Mouse (Mus musculus) embryonic facial prominence, embryonic 14.5 days (tissue): ENCODE results near the gene Lhfp. TPM values are rescaled to one million over a fixed set of nuclear protein-coding genes. Genes with fewer than 3 reads are reported as not detected.

Experiments used
- ATAC-seq: fragments of 200-750 bp; cut with Nextera tagmentation; 2 replicates; pipeline ENCODE4 v1.8.0; 2017; ENCODE audit warnings: low read depth, moderate number of reproducible peaks, moderate TSS enrichment
- DNase-seq: peaks from one replicate; pipeline ENCODE4 v3.0.0-alpha.2; 2015; ENCODE audit warnings: low spot score
- H3K27ac ChIP-seq: fragments of 300-500 bp; sonication (generic); replicated peaks from 2 replicates; pipeline ENCODE4 v1.5.1; 2014; ENCODE audit warnings: low read depth, mild to moderate bottlenecking, low read length, moderate library complexity
- H3K27me3 ChIP-seq: fragments of 300-500 bp; sonication (generic); replicated peaks from 2 replicates; pipeline ENCODE4 v1.6.1; 2014; ENCODE audit warnings: low read length; ENCODE audit not compliant: control insufficient read depth, insufficient read depth
- H3K36me3 ChIP-seq: fragments of 300-500 bp; sonication (generic); 2 replicates; pipeline ENCODE4 v1.6.1; 2014; ENCODE audit warnings: low read length, mixed read lengths; ENCODE audit not compliant: control insufficient read depth, insufficient read depth
- H3K4me1 ChIP-seq: fragments of 300-500 bp; sonication (generic); 2 replicates; pipeline ENCODE4 v1.6.1; 2014; ENCODE audit warnings: antibody characterized with exemption, low read length; ENCODE audit not compliant: control insufficient read depth, insufficient read depth
- H3K4me2 ChIP-seq: fragments of 300-500 bp; sonication (generic); 2 replicates; pipeline ENCODE4 v1.6.1; 2014; ENCODE audit warnings: low read depth, mild to moderate bottlenecking, low read length, moderate library complexity, mixed read lengths
- H3K4me3 ChIP-seq: fragments of 300-500 bp; sonication (generic); 2 replicates; pipeline ENCODE4 v1.5.1; 2014; ENCODE audit warnings: low read depth, mild to moderate bottlenecking, low read length
- H3K9ac ChIP-seq: fragments of 300-500 bp; sonication (generic); 2 replicates; pipeline ENCODE4 v1.6.1; 2014; ENCODE audit warnings: low read depth, mild to moderate bottlenecking, low read length, moderate library complexity, mixed read lengths
- H3K9me3 ChIP-seq: fragments of 300-500 bp; sonication (generic); 2 replicates; pipeline ENCODE4 v1.6.1; 2016; ENCODE audit warnings: low read length; ENCODE audit not compliant: control insufficient read depth
- WGBS: fragments of 180-500 bp; shearing (Covaris S2); extraction: QIAGEN DNeasy Blood & Tissue Kit; methylation state at CpG from one replicate; pipeline ENCODE4 v1.1.7; 2014; 5-methylcytosine and 5-hydroxymethylcytosine counted together
- polyA plus RNA-seq: library from polyadenylated mRNA; unstranded; fragments of >200 nt; fragmentation: Nextera tagmentation; extraction: Ambion mirVana; gene quantifications from 2 replicates; pipeline ENCODE4 v1.2.1, GENCODE M21; 2014

Gene Lhfp
- polyA plus RNA-seq, 1 experiment from 2014 or later = 73.9 TPM

GRCm38 (mm10) chr3:53145526-53145925 lies 104.2 kb downstream of the Lhfp start:
- H3K27me3 ChIP-seq = no peaks in the 10 kb centered on the region
- H3K4me3 ChIP-seq = no peak overlapping the region
- H3K9ac ChIP-seq = no peak overlapping the region
- H3K4me1 ChIP-seq = no peaks in the 10 kb centered on the region
- H3K9me3 ChIP-seq = no peaks in the 10 kb centered on the region
- no peak overlapping the region for H3K27ac ChIP-seq
- DNase-seq (no peak), ATAC-seq (no peak)
- 69% methylated on average over 2 of the region's 2 CpGs for WGBS
- no peak overlapping the region for H3K4me2 ChIP-seq
- no peaks in the 10 kb centered on the region for H3K36me3 ChIP-seq

GRCm38 (mm10) chr3:53145946-53146345 lies 104.6 kb downstream of the Lhfp start:
- no peaks in the 10 kb centered on the region for H3K9me3 ChIP-seq
- no peak overlapping the region for H3K27ac ChIP-seq
- H3K27me3 ChIP-seq = no peaks in the 10 kb centered on the region
- H3K36me3 ChIP-seq = no peaks in the 10 kb centered on the region
- WGBS = 80% methylated on average over 5 of the region's 5 CpGs
- ATAC-seq = no peak
- H3K4me2 ChIP-seq = no peak overlapping the region
- no peaks in the 10 kb centered on the region for H3K4me1 ChIP-seq
- DNase-seq = no peak
- H3K9ac ChIP-seq = no peak overlapping the region
- H3K4me3 ChIP-seq = no peak overlapping the region

- no peaks in the 10 kb centered on the region for H3K9me3 ChIP-seq
- H3K4me1 ChIP-seq = no peaks in the 10 kb centered on the region
- DNase-seq (no peak), ATAC-seq (no peak)
- no peak overlapping the region for H3K4me2 ChIP-seq
- 91% methylated on average over 5 of the region's 5 CpGs for WGBS
- no peaks in the 10 kb centered on the region for H3K27me3 ChIP-seq
- no peak overlapping the region for H3K9ac ChIP-seq
- H3K36me3 ChIP-seq = no peaks in the 10 kb centered on the region
- H3K4me3 ChIP-seq = no peak overlapping the region
- H3K27ac ChIP-seq = no peak overlapping the region
Measured at GRCm38 (mm10) chr3:53147001-53147400, 105.7 kb downstream of the Lhfp start.

- H3K4me2 ChIP-seq = no peak overlapping the region
- peaks cover 9% of the 10 kb centered on the region; the same call in 1 of the 2 replicates for H3K9me3 ChIP-seq
- DNase-seq (no peak), ATAC-seq (no peak)
- no peak overlapping the region for H3K4me3 ChIP-seq
- H3K27me3 ChIP-seq = no peaks in the 10 kb centered on the region
- H3K36me3 ChIP-seq = no peaks in the 10 kb centered on the region
- H3K27ac ChIP-seq = no peak overlapping the region
- no peak overlapping the region for H3K9ac ChIP-seq
- WGBS = 89% methylated on average over 3 of the region's 3 CpGs
- no peaks in the 10 kb centered on the region for H3K4me1 ChIP-seq
Measured at GRCm38 (mm10) chr3:53148751-53149150, 107.4 kb downstream of the Lhfp start.

GRCm38 (mm10) chr3:53149625-53150320 lies 108.4 kb downstream of the Lhfp start:
- no peak overlapping the region for H3K4me2 ChIP-seq
- H3K9ac ChIP-seq = no peak overlapping the region
- DNase-seq (no peak), ATAC-seq (no peak)
- no peaks in the 10 kb centered on the region for H3K4me1 ChIP-seq
- peaks cover 9% of the 10 kb centered on the region; the same call in 1 of the 2 replicates for H3K9me3 ChIP-seq
- no peaks in the 10 kb centered on the region for H3K27me3 ChIP-seq
- H3K36me3 ChIP-seq = no peaks in the 10 kb centered on the region
- H3K27ac ChIP-seq = no peak overlapping the region
- H3K4me3 ChIP-seq = no peak overlapping the region
- 90% methylated on average over 7 of the region's 7 CpGs for WGBS

DNA sequence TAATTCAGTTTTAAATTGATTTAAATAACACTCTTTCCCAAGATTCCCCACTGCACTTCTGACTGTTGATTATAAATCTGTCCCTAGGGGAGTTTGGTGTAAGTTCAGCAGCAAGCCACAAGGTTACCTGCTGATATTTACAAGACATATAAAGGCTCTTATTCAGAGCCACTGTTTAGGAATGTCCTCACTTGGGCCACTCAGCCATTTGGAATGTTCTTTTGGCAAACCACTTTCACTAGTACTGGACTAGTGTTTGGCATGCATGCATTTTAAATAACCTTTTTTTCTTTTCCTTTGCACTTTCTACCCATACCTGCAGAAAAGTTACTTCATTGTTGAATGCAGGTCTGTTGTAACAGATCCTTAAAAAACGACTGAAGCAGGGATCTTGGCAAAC lies 109.8 kb downstream of the Lhfp start:
- Histone ChIP-seq H3K9ac (no peak overlapping the region), H3K4me1 (no peaks in the 10 kb centered on the region), H3K9me3 (peaks cover 9% of the 10 kb centered on the region; the same call in 1 of the 2 replicates), H3K4me2 (no peak overlapping the region), H3K36me3 (no peaks in the 10 kb centered on the region), H3K27me3 (no peaks in the 10 kb centered on the region), H3K4me3 (no peak overlapping the region), H3K27ac (no peak overlapping the region)
- WGBS = 38% methylated on average over 1 of the region's 1 CpGs
- no peak for DNase-seq
- ATAC-seq = no peak

- Histone ChIP-seq H3K9me3 (peaks cover 9% of the 10 kb centered on the region; the same call in 1 of the 2 replicates), H3K4me2 (no peak overlapping the region), H3K27me3 (no peaks in the 10 kb centered on the region), H3K4me3 (no peak overlapping the region), H3K27ac (no peak overlapping the region), H3K4me1 (no peaks in the 10 kb centered on the region), H3K36me3 (no peaks in the 10 kb centered on the region), H3K9ac (no peak overlapping the region)
- ATAC-seq (no peak), DNase-seq (no peak)
- WGBS = 67% methylated on average over 1 of the region's 1 CpGs
Measured at GRCm38 (mm10) chr3:53151607-53152006, 110.3 kb downstream of the Lhfp start.

DNA sequence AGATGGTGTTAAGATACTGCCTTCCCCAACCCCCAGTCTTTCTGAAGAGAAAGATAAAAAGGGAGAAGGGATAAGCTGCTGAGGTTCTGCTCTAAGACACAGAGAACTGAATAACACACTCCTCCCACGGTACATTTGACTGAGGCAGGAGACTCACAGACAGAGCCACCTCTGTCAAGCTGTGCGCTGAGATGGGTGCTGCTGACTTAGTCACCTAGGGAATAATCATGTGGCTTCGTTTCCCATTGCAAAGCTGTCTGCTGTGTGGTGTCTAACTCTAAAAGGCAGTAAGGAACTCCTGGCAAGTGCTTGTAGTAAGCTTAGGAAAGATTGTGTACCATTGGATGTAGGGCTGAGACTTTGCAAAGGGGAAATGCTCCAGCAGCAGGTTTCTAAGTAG lies 120.6 kb downstream of the Lhfp start:
- H3K27me3 ChIP-seq = no peaks in the 10 kb centered on the region
- no peak for ATAC-seq
- no peaks in the 10 kb centered on the region for H3K4me1 ChIP-seq
- H3K9ac ChIP-seq = no peak overlapping the region
- 78% methylated on average over 3 of the region's 3 CpGs for WGBS
- H3K27ac ChIP-seq = no peak overlapping the region
- H3K36me3 ChIP-seq = no peaks in the 10 kb centered on the region
- no peak overlapping the region for H3K4me3 ChIP-seq
- H3K9me3 ChIP-seq = no peaks in the 10 kb centered on the region
- no peak overlapping the region for H3K4me2 ChIP-seq
- DNase-seq = no peak

GRCm38 (mm10) chr3:53165281-53165680 lies 124.0 kb downstream of the Lhfp start:
- H3K4me3 ChIP-seq = no peak overlapping the region
- 0 out of 2 replicates have a peak overlapping the region, but pooled peaks have one; percentile 12 for H3K27ac ChIP-seq
- no peak for ATAC-seq
- H3K9ac ChIP-seq = no peak overlapping the region
- no peaks in the 10 kb centered on the region for H3K27me3 ChIP-seq
- H3K36me3 ChIP-seq = no peaks in the 10 kb centered on the region
- peak overlapping the region; percentile 3; the same call in 1 of the 2 replicates for H3K4me2 ChIP-seq
- no peaks in the 10 kb centered on the region for H3K9me3 ChIP-seq
- H3K4me1 ChIP-seq = no peaks in the 10 kb centered on the region
- 74% methylated on average over 10 of the region's 10 CpGs for WGBS
- no peak for DNase-seq
